Mouse (Mus musculus) B cell, adult 2 months (primary cell): ENCODE measurements at regions not wholly inside any gene's neighbourhood (a gene's known extent, or its start where the extent isn't known, plus 50 kb on each side); places are given as distances from the start of the nearest gene placed in this dataset.

Experiments
- DNase-seq, 2 experiments: peaks; one replicate each; pipeline ENCODE4 v3.0.0; 2022

DNA sequence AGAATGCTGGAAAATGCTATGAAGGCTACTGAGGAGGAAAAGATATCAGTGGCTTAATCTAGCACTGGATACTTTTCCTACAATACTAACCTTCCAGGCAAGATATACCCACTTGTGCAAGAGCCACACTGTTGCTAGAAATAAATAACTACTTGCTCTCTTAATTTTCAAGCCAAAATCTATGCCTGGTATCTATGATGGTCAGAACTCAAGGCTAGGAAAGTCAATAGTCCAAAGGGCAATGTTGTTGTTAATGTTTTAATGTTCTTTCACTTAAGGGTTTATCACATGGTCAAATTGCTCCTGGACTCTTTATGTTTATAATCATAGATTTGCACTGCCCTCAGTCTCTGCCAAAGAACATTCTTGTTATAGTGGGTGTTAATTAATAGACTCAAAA lies 533.5 kb downstream of the Kcnj2 start:
- DNase-seq: no peak

DNA sequence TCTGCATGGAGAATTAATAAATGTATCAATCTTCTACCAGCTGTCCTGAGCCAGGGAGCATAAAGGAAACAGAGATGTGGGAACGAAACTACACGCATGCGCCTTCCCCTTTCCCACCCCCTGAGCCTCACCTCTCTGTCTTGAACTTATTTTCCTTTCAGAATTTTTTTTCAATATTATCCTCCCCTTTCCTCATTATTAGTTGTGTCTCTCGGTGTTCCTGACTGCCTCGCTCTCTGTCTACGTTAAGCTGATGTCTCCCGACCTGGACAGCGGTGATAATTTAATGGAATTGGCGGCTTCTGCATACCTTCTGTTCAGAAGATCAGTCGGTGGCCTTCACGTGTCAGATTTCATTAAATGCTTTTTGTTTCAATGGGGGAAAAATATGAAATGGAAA lies 539.2 kb downstream of the Kcnj2 start:
- DNase-seq: no peak

DNA sequence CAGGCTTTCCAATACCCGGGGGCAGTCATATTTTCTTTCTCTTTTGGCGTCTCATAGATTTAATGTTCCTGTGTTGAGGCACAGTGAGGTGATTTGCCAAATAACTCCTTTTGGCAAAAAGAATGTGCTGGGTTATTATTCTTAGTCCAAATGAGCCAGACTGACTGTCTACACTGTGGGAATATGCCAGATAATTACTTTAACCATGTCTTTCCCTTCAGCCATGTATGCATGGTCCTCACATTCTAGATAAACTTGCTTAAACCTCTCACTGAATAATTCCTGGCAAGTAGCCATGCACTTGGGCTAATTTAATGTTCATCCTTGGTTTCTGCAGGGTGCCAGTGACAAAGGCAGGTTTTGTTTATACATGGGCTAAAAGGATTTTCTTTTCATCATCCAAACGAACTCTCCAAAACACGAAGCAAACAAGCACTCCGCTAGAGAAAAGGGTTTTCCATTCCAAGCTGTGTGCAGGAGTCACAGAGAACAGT lies 544.6 kb downstream of the Kcnj2 start:
- no peak for DNase-seq

DNA sequence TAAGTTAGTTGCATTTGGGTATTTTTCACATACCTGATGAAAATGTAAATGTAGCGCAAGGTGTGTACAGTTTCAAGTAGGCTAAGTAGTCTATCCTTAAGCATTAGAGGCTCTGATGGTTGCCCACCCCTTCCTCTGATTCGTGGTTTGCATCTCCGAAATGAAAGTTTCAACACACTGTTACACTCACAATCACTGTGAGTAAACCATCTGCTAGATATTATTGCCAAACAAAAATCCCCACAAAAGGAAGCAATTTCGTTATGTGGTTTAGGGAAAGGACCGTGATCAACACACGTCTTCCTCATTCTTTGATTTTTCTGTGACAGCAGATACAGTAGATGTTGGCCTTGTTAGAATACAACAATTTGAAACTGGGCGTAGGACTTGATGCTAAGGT lies 577.6 kb downstream of the Kcnj2 start:
- no peak for DNase-seq

DNA sequence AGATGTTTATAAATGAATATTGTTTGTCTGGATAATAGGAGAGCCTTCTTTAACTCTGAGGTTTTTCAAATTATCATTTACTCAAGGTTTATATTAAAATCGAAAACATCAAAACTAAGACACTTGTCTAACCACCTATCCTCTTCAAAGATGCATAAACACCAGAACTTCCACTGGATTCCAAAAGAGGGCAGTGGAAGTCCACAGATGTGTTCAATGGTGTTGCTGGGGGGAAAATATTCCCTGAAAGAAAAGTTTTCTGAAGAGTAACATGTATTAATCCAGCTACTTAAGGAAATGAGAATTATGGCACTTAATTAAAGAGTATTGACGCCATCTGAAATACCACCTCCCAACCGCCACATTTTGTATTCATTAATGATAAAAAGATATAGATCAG lies 586.9 kb downstream of the Kcnj2 start:
- DNase-seq: peak; percentile 1

DNA sequence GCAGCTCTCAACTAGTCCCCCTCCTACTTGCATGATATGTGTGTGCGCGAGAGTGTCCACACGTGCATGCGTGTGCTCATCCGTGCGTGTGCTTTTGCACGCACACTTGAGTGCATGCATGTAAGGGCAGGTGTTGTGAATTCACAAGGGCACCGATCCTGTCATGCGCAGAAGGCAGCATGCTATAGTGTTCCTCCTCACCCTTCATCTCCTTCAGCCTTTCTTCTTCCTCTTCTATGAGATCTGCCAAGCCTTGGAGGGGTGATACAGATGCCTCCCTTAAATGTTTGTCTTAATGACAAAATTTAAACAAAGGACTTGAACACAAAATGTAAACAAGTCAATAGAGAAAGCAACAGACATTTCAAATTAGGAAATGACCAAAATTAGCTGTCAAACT lies 591.8 kb downstream of the Kcnj2 start:
- DNase-seq: no peak

DNA sequence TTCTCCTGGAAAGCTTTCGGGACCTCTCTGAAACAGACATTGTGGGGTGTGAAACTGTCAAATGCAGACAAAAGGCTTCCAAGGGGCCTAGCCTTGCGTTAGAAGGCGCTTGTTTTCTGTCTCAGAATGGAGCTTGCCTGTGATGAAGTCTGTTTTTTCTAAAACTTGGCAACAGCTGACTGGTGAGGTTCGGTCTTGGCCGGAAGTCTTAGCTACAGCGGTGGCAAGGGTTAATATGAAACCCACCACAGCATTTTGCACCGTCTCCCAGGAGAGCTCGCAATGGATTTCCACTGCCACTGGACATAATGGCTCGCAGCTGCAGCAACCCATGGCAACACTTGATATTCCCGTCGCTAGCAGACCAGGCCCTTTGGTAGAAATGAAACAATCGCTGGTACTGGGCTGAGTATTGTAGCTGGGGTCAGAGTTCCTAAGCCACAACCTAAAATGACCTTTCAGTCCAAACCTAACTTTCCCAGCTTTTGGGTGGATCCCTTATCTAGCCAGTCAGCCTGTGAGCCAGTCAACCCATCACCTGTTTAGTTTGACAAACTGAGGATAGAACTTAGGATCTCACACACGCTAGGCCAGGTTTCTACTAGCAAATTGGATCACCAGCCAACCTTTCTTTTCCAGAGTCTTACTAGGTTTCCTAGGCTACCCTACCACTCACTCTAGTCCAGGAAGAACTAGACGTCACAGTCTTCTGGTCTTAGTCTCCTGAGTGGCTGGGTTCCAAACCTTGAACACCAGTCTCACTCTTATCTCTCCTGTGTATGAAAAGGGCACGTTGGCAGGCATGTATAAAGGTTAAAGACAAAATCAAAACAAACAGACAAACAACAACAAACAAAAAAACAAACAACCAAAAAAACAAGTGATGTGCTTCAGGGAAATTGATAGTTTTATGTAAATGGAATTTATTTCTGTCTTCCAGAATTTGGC lies 592.7 kb downstream of the Kcnj2 start:
- DNase-seq: no peak

DNA sequence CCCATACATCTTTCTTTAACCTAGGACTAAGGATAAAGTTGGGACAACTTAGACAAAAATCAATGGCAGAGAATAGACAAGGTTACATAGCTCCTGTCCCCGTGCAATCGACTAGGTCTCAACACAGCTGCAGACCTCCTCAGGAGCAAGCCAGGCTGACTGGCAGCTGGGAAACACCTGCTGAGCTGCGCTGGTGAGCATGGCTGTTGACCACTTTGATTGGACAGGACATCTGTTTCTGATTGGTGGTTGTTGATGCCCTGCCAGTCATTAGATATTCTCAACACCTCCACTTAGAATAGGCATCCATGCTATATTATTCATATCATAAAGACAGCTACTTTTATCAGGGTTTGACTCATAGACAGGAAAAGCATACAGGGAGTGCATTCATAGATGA lies 597.3 kb downstream of the Kcnj2 start:
- DNase-seq: no peak

DNA sequence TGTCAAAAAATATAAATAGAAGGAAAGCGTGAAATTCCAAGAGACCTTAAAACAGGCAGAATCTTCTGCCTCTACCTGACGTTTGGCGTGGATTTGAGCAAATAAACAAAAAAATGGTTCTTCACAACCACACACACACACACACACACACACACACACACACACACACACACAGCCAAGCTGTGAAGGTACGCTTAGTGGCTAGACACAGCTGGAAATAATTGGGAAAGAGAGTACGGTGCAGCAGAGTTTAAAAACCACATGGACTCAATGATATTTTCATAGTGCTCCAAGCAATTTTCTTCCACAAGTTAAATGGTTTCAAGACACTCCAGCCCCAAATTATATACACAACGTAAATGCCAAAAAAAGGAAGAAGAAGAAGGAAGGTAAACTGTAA lies 600.4 kb downstream of the Kcnj2 start:
- DNase-seq: no peak

DNA sequence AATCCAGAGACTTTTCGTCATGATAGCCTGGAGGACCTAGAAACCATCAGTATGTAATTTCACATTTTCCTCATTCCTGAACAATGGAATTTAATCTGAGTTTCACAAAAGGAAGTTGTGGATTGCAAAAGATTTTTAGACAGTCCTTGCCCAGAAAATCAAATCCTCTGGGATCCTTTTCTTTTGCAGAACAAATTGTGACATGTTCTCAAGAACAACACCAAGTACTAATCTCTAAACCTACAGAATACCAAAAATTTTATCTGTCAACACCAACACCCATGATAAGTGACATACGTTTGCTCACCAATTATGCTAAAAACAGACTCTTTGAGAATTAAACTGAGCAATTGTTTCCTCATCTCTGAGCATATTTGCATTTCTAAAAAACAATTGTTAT lies 605.9 kb downstream of the Kcnj2 start:
- DNase-seq: no peak

DNA sequence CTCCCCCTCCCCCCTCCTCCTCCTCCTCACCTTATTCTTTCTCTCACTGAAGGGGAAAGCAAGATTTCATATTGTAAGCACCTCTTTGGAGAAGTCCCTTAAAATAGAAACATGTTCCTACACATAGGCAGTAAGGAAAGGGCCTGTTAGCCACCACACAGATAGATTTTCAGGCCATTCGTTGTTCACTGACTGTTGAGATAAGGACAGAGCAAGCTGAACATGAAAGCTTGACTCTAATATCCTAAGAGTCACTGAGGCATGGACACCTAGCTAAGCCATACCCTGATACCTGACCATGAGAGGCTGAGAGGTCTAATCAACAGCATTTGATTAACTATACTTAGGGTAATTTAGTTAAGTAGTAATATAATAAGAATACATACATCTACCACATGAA lies 609.7 kb downstream of the Kcnj2 start:
- no peak for DNase-seq

DNA sequence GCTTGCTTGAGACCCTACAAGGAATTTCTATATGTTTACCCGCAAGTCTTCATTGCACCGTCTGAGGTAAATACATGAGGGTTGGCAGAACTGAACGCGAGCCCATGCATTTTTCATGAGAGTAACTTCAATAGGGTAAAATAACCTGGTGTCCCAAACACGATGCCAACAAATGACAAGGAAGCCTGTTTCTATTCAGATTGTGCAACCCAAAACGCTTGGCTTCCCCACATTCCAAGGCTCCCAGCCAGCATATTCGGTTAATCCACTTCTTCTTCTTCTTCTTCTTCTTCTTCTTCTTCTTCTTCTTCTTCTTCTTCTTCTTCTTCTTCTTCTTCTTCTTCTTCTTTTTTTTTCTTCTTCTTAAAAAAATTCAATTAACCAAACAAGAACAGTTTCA lies 616.4 kb downstream of the Kcnj2 start:
- no peak for DNase-seq

DNA sequence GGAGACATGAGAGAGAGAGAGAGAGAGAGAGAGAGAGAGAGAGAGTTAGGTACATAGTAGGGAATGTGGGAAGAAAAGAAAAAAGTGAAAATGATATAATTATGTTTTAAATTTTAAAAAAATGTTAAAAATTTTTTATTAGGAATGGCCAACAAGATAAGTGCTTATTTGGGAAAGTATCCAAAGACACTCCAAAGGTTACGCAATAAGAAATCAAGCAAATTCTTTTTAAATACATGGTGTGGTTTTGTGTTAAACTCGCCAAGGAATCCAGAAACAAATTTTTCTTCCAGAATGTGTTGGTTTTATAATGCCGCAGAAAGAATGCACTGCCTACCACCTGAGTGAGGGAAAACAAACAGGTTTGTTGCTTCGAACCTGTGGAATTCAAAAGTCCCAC lies 617.9 kb downstream of the Kcnj2 start:
- DNase-seq: no peak

DNA sequence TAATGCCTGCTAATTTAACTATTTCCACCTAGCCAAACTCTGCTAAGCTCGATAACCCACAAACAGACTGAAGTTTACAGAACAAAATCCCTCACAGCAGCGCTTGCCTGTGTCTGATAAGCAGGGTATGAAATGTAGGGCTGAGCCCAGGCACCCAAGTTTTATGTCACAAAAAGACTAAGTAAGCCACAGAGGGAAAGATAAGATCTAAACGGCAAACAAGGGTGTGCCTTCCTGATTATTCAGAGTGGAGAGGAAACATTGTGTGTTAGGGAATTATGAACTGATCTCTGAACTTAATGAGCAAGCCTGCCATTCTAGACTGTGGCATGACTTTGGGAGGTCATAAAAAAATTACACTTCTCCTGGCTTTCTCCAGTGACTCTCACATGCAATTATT lies 621.8 kb downstream of the Kcnj2 start:
- no peak for DNase-seq

DNA sequence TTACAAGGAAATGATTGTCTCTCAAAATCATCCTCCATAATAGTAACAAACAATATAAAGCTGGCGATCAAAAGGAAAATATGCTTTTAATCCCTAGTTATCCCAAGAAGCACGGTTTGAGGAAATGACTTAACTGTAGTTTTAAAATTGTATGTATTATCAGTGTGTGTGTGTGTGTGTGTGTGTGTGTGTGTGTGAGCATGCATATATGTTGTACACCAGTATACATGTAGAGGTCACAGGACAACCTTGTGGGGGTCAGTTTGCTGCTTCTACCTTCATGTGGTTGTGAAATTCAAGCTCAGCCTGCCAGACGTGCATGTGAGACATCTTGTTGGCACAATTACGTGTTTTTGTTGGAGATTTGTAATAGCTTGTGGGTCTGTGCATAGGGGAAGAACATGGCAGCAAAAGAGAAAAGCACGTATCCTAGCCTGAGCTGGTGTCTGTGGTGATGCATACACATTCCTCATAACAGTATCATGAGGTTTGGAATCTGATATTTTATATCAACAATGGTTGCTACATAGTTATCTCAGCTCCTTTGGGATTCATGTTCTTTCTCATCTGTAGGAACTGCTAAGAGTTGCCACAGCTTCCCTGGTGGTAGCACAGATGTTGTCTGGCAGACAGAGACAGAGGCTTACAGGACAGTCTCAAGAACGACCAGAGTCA lies 622.4 kb downstream of the Kcnj2 start:
- DNase-seq: no peak

DNA sequence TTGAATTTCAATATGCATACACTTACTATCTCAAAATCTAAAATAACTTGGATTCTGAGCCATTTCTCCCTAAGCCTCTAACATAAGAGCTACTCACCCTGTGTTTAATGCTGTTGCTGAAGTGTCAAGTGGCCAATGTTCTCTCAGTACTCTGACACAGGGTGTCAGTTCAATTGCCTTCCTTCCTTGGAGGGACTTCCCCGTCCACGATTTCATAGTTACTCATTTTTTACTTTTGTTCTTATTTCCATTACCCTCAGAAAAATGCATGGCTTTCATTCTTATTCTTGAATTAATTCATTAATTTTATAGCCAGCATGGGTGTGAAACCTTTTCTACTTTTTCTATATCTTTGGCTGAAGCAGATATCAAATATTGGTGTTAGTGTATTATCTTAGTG lies 623.9 kb downstream of the Kcnj2 start:
- no peak for DNase-seq

DNA sequence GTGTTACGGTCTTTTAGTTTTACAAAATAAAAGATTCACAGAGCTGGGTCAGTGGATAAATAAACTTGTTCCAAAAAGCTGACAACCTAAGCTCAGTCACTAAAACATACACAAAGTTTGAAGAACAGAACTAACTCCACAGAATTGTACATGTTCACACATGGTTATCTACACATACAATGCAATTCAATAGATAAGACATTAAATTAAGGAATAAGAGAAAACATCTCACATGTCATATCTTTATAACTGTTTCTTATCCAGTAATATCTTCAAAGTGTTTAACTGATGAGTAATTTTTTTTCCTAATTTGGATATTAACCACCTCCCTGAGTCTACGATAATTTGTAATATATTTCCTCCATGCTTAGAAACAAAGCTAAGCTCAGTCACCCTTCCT lies 625.5 kb downstream of the Kcnj2 start:
- no peak for DNase-seq

DNA sequence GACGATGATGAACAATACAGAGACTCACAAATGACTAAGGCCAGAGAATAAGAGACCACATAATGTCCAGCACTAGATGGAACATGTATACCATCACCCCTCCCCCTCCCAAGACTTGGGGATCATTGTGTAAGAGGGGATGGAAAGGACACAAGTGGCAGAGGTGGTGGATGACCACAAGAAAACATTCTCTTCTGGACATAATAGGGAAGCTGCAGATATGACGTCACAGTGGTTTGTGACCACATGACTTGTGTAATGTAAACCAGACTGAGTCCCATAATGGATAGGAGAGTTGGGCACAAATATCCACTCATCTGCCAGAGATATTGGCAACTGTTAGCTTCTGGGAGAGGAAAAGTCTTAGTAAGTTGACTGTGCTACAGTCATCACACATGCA lies 630.7 kb downstream of the Kcnj2 start:
- DNase-seq: no peak

DNA sequence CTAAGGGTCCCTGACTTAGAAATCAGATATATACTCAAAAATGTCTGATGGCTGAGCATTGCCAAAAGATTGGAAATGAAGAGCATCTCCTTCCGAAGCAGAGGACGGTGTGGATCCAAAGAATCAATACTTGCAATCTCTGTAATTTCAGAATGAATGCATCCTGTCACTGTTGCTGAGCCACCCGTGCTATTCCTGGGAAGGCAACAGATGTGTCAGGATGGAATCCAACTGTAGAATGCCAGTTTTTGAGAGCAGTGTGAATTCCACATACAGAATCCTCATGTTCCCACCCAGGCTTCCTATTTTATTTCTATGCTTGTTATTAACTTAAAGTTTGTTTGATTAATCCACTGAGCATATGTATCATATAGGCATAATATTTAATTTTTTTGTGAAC lies 633.9 kb downstream of the Kcnj2 start:
- DNase-seq: no peak

DNA sequence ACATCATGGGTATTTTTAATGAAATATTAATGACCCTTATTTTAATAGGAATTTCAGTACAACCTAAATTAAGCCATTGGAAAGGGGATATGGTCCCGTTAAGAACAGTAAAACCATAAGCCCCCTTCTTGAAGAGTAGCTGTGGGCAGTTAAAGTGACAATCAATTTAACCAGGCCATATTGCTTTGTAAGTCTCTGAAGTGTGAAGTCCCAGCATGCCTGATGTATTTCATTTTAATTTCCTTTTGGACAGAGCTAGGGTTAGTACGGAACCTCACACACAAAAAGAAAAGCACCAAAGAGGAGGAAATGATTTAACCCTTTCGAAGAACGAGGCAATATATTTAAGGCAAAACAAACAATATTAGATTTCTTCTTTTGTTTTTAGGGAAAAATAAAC lies 640.9 kb downstream of the Kcnj2 start:
- no peak for DNase-seq

DNA sequence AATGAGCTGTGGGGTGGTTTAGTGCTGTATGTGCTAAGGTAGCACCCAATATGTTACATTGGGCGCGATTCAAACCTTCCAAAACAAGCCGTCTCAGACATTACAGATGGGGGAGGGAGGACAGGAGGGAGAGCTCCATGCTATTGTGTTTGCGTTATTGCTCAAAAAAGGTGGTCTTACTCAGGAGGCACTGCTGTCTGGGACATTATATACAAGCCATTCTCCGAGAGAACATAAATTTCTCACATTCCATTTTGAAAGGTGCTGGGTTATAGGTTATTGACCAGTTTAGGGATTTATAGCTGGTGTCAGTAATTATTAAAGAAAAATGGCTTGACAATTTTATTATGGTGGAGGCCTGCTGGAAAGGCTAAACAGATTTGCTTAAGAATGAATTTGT lies 649.4 kb downstream of the Kcnj2 start:
- DNase-seq: no peak

DNA sequence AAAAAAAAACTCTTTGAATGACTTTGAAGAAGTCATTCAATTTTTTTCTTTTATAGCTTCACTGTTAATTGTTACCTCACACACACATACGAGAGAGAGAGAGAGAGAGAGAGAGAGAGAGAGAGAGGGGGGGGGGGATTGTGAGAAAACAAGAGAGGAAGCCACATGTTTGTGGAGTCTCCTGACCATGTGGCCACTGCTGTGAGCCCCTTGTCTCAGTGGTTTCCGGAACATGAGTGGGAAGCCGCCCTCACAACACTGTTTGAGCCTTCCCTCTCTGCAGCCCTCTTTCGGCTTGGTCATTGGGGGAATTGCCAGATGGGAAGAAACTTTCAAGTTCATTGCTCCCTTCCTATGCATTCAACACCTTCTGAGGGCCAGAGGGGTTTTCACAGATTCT lies 656.3 kb downstream of the Kcnj2 start:
- no peak for DNase-seq

DNA sequence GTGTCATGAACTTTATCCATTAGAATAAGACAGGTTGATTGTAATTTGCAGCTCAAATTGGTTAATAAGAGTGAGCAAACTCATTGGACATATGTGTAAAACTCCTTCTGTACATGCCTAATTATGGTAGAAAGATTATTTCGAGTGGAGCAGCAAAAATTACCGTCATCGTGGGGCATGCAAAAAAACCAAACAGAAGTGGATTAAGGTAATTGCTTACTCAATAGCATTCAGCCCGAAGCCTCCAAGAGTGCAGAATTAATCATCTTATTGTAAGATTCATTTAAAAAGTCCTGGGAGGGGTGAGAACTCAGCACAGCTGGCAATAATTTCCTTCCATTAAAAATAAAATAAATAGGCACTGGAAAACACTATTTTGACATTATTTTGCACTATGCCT lies 662.2 kb downstream of the Kcnj2 start:
- no peak for DNase-seq

DNA sequence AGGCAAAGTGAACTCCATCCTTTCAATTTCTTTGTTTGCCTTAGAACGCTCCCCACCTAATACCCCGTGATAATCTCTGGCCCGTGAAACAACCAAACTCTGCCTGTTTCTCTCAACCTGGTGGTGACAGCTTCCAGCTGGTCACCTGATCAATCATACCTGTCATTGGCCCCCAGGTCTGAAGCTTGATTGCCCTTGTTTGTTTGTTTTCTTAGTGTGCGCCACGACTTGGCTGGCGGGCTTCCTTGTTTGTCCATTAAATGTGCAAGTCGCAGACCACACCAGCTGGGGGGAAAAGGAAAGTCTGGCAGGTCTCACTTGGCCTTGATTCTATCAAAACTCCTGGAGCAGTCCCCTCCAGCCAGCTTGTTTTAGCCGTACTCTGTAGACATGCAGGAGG lies 666.1 kb downstream of the Kcnj2 start:
- DNase-seq: no peak
